Mouse (Mus musculus) embryo, embryonic 11.5 days (tissue): ENCODE data around the gene Hipk3.

Experiments
- DNase-seq: peaks from one replicate; pipeline ENCODE4 v3.0.0-alpha.2; 2012; ENCODE audit warnings: low read depth, low spot score

Hipk3 gene

DNA sequence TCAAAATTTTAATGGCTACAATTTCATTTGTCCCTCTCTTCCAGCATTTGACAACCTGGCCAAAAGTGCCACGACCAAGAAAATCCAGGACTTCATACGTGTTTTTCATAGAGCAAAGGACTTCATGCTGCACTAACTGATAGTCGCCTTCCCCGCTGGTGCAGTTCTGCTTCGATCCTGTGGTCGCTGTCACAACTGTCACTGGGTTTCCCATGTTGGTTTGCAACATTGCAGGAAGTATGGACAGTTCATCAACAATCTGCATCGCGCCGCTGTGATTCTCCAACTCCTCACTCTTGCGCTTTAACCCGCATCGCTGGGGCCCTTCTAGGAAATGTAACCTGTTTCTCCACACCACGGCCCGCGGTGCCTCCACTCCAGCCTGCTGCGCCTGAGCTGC lies 23.1 kb downstream of the Hipk3 start:
- DNase-seq = no peak

GRCm38 (mm10) chr2:104470536-104470935 lies 23.7 kb downstream of the Hipk3 start:
- no peak for DNase-seq

DNA sequence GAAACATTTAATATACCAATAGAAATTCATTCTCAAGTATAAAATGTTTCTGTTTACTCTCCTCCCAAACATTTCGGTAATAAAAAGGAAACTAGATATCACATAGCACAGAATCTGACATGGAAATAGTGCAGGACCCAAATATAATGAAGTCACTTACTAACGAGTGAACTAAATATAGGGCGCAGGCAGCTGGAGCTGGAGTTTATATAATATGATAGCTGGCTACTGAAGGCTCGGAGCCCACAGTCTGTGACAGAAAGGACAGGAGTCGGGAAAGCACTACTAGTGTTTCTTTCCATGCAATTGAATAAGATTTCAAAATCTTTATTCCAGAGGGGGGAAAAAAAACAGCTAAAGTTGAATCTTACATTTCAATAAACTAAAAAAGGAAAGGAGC lies 25.8 kb downstream of the Hipk3 start:
- no peak for DNase-seq

DNA sequence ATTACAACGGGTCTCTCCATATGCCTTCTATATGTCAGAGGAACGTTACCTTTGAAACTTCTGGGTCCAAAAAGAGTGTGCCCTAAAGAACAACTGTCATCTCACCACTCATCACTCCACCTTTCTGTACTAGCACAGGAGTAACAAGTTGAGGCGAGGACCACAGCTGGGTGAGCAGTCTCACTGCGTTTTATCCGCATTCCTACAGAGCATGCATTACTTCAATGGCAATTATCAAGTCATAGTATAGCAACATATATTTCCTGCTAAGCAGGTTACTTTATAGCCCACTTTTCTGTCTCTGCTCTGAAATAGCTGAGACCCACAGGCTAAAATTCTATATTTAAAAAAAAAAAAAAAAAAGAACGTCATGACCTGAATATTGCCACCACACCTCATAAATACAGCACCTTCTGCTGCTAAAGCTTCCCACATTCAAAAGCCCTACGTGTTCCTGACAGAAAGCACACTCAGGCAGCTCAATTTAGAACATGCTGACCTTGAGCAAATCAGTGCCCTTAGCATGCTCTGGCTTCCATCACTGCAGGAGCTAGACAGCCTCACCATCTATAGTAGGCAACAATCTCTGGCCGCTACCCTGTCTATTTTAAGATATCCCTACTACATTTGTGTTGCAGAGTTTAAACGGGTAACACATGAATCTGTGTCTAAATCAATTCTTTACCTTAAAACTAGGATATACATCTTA lies 27.2 kb downstream of the Hipk3 start:
- DNase-seq = peak; percentile 11

- no peak for DNase-seq
Measured at GRCm38 (mm10) chr2:104465639-104466430, 28.4 kb downstream of the Hipk3 start.

GRCm38 (mm10) chr2:104460021-104460420 lies 34.2 kb downstream of the Hipk3 start:
- no peak for DNase-seq

GRCm38 (mm10) chr2:104458569-104459332 lies 35.5 kb downstream of the Hipk3 start:
- no peak for DNase-seq

GRCm38 (mm10) chr2:104457106-104457505 lies 37.1 kb downstream of the Hipk3 start:
- DNase-seq = no peak

GRCm38 (mm10) chr2:104450685-104451084 lies 43.6 kb downstream of the Hipk3 start:
- no peak for DNase-seq

- DNase-seq = no peak
Measured at GRCm38 (mm10) chr2:104449191-104449590, 45.1 kb downstream of the Hipk3 start.

- no peak for DNase-seq
Measured at GRCm38 (mm10) chr2:104448201-104448600, 46.0 kb downstream of the Hipk3 start.

GRCm38 (mm10) chr2:104446016-104446415 lies 48.2 kb downstream of the Hipk3 start:
- DNase-seq = no peak

- peak; percentile 43 for DNase-seq
Measured at GRCm38 (mm10) chr2:104444776-104445175, 49.5 kb downstream of the Hipk3 start.

DNA sequence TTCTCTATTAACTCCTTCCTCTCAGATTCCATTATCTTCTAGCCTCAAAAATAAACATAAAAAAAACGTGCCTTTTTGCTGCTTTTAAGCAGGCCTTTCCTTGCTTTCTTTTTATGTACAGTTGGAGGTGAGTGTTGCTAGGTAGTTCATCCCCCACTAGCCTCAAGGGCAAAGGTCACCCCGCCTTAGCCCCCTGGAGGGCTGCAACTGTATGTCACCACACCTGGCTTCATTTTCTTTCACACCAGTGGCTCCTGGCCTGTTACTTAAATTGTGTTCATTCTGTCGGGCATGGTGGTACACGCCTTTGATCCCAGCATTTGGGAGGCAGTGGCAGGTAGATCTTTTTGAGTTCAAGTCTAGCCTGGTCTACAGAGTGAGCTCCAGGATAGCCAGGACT lies 51.9 kb downstream of the Hipk3 start:
- no peak for DNase-seq

DNA sequence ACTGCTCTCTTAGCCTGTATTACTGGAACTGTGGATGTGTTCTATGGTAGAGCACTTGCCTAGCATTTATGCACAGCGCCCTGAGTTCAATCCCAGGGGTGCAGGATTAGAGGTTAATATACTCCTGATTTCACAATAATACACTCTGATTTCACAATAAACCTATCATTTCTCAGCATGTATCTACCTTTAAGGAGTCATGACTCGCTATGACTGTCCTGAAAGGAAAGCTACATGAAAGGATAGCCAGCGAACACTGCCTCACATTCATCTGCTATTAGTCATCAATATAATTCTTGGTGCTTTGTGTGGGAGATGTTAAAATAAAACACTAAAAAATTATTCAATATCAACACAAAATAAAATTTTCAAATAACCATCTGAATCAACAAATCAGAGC lies 58.0 kb downstream of the Hipk3 start:
- DNase-seq = no peak

- DNase-seq = no peak
Measured at GRCm38 (mm10) chr2:104431067-104431466, 63.2 kb downstream of the Hipk3 start.

- no peak for DNase-seq
Measured at GRCm38 (mm10) chr2:104430566-104430965, 63.7 kb downstream of the Hipk3 start.

- no peak for DNase-seq
Measured at GRCm38 (mm10) chr2:104426112-104426511, 68.1 kb downstream of the Hipk3 start.

DNA sequence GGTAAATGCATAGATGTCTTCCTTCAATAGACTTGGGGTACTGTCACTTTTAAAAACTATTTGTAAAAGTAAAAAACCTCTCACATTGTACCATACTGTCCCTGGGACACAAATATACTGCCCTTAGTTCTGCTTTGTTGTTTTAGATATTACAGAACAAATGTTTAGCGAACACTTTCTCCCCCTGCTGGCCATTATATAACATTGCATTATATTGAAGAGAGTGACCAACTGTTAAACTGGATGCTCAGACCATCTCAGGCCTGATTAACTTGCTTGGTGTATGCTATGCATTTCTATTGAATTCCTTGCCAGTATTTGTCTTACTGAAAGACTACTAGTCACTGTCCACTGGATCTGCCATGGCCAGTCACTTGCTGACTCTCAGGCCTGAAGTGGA lies 72.0 kb downstream of the Hipk3 start:
- peak; percentile 49 for DNase-seq

GRCm38 (mm10) chr2:104420805-104421204 lies 73.4 kb downstream of the Hipk3 start:
- no peak for DNase-seq

DNA sequence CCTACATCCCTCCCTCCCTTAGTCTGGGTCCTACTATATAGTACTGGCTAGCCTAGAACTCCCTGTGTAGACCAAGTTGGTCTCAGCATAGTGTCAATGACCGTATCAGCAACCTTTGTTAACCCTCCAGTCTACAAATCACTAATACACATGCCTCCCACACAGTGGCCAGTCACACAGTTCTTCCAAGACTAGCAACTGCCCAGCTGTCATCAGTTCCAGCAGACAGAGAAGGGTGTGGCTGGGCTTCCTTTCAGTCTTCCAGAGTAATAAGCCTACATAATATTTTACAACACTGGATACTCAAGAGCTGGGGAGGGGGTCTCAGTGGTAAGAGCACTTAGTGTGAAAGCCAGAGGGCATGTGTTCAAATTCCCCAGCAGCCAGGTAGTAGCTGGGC lies 74.2 kb downstream of the Hipk3 start:
- DNase-seq = no peak

- no peak for DNase-seq
Measured at GRCm38 (mm10) chr2:104419411-104419810, 74.8 kb downstream of the Hipk3 start.
